Mouse (Mus musculus) naive thymus-derived CD4-positive, alpha-beta T cell, adult 2 months (primary cell): ENCODE data around the gene Abcc1.
A peak's percentile ranks its signal among the peaks of the same experiment; 100 is the strongest.

Source experiments
- DNase-seq: peaks from one replicate; pipeline ENCODE4 v3.0.0-alpha.2; 2011; ENCODE audit warnings: low read depth

Gene Abcc1

DNA sequence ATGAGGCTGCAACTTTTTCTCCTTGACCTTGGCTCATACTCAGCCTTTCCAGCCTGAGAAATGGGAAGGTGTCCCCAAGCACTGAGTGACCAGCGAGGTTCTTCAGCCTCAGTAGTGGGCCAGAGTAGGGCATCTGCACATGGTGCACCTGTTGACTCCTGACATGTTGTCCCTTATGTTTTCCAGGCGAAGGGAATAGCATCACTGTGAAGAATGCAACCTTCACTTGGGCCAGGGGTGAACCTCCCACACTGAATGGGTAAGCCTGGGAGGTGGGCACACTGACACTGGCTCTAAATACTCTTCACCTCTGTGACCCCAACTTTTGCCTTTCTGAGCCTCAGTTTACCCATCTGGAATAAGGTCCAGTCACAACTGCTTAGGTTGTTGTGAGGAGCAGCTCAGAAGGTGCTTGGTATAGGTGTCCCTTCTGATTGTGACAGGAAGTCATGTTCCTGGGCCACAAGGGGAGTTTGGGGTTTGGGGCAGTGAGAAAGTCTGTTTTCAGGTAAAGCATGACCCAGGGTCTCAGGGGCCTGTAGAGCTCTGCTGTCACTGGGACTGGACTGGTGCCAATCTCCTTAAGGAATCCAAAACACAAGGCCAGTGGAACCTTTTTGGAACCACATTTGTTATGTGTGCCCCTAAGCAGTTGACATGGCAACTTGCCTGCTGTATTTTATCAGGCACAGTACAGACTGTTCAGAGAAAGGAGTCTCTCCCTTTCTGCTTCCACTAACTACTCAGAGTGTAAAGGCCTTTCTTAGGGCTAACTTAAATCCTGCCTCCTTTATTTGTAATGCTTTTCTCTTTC is 78.7 kb downstream of the Abcc1 start:
- no peak for DNase-seq

DNA sequence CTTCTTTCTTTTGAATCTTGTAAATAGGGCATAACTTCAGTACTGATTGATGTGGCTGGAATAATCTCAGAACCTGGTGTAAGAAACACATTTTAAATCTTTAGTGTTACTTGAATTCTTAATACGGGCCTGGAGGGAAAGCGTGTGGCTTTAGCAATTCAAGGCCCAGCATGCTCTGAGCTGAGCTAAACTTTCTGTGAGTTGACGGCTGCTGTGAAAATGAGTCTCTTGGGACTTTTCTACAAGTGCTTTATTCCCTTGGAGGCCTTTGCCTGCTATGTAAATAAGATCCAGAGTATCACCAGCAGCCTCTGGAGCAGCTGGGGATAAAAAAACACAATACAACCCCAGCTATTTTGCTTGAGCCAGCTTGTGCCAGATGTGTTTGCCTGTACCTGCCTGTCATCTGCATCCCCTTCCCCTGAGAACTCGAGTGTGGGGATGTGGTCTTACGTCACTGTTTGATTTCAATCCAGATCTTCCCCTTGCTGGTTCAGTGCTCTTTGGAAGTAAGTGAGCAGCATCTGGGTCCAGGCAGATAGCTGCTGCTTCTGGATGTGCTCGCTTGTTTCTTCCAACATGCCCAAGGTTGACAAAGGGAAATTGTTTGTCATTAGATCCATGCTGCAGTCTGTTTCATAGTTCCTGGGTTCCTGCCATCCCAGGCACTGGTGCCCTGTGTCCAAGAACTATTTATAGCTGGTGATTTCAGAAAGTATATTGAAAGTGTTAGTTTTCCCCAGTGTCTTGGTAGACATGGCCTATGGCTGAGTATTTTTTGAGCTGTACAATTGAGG is 82.9 kb downstream of the Abcc1 start:
- no peak for DNase-seq

DNA sequence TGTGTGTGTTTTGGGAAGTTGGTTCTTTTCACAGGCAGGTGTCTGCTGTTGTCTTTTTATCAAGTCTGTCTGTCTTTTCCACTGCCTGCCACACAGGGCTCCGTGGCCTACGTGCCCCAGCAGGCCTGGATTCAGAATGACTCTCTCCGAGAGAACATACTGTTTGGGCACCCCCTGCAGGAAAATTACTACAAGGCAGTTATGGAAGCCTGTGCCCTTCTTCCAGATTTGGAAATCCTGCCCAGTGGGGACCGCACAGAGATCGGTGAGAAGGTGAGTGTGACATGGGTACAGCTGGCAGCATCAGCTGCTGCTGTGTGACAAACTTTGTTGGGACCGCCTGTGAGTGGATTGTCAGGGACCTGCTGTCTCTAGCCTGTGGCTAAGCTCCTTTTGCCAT is 83.8 kb downstream of the Abcc1 start:
- no peak for DNase-seq

DNA sequence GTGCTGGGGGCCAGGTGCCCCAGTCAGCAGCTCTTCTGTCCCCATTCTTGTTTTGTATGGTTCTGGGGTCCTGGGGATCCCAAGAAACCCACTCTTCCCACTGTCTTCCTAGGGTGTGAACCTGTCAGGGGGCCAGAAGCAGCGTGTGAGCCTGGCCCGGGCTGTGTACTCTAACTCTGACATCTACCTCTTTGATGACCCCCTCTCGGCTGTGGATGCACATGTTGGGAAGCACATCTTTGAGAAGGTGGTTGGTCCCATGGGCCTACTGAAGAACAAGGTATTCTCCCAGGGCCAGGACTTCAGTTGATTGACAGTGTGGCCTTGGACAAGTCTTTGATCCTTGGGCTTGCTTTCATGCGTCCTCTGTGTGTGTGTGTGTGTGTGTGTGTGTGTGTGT is 86.0 kb downstream of the Abcc1 start:
- no peak for DNase-seq

DNA sequence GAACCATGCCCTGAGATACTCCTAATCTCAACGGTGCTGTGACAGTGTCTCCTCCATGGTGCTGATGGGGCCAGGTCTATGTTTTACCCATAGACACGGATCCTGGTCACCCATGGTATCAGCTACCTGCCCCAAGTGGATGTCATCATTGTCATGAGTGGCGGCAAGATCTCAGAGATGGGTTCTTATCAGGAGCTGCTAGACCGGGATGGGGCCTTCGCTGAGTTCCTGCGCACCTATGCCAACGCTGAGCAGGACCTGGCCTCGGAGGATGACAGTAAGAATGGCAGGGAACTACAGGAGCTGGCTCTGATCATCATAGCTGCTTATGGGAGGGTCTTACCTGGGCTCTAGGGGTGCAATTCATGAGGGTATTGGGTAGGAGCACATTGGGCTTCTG is 86.9 kb downstream of the Abcc1 start:
- no peak for DNase-seq

DNA sequence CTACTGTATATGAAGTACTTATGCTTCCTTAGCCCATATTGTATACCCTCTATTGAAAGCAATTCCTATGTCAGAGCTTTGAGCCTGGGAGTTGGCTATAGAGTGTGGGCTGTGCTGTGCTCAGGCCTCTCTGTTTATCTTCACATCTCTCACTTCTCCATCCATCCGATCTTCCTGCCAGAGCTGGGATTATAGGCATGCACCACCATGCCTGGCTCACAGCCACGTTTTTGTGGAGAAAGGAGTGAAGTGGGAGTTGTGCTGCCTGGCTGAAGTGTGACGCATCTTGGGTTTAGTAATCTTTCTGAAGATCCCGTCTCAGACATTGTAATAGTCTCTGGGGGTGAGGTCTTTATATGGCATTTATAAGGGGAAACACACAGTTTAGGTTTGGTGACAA is 88.5 kb downstream of the Abcc1 start:
- DNase-seq = no peak

DNA sequence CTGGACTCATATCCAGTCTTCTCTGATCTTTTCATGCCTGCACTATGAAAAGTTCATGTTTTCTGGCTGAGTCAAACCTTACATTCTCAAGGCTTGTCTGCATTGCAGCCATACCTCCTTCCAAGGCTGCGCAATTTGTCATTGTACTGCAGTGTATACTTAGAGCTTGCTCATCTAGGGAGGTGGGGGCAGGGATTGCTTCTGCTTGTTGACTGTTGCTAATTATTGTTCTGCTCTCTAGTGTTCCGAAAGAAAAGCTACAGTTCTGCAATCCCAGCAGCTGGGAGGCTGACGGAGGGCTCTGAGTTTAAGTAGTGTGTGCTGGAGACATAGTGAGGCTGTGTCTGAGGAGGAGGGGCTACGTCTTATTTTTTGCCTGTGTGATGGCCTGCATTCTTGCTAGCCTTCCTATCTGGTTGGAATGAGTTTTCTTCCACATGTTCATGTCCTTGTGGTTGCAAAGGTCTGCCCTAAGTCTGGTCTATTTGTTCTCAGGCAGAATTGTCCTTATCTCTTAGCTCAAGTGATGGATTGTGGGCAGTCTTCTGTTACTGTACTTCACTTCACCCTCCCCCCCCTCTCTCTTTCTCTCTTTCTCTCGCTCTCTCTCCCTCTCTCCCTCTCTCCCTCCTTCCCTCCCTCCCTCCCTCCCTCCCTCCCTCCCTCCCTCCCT is 90.2 kb downstream of the Abcc1 start:
- no peak for DNase-seq

DNA sequence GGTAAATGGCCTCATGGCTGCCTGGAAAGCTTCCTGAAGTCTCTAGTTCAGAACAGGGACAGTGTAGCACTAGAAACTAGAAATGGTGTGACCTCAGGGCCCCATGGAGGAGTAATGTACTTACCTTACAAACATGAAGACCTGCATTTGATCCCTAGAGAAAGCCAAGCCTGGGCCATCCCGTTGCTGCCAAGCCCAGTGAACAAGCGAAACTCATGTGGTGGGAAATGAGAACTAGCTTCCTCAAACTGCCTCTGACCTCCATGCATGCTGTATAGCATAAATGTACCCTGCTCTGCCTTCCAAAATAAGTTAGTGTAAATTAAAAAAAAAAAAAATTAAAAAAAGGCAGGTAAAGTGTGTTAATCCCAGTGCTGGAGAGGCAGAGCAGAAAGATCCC is 101.2 kb downstream of the Abcc1 start:
- no peak for DNase-seq

DNA sequence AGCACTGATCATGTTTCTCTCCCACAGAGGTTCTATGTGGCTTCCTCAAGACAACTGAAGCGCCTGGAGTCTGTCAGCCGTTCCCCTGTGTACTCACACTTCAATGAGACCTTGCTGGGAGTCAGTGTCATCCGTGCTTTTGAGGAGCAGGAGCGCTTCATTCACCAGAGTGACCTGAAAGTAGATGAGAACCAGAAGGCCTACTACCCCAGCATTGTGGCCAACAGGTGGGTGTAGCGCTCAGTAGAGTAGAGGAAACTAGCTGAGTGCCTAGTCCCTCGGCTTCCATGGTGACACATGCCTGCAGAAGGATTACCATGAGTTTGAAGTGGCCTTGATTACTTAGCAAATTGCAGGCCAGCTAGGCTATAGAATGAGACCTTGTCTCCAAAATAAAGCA is 103.7 kb downstream of the Abcc1 start:
- DNase-seq = no peak

DNA sequence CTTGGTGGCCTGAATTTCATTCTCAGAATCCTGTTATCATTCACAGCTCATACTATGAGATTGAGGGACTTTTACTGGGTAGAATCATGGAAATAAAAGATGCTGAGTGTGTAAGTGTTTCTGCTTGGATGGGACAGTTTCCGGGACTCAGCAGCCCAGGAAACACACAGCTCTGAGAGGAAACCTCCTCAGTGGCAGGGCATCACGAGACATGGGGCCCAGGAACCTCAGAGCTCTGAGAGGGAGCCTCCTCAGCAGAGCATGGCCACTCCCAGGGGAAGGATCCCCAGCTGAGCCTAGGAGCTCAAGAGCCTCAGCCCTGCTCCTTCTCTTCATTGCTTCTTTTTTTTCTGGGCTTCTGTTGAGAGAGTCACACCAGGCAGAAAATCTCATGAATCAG is 107.0 kb downstream of the Abcc1 start:
- DNase-seq = no peak

DNA sequence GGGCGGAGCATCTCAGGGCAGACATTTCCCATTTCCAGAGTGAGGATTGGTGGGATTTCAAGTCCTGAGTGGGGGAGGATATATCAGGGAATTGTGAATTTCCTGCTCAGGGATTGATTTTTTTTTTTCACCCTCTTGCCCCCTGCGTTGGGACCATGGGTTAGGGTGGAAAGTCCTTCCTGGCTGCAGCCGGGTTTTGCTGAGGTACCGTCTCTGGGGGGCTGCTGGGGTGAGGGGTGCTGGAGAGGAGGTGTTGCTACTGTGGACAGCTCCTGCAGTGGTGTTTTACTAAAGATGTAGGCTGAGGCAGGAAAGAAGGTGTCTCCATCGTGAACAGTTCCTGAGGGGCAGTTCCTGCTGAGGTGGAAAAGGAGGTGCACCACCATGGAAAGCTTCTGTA is 107.5 kb downstream of the Abcc1 start:
- no peak for DNase-seq

DNA sequence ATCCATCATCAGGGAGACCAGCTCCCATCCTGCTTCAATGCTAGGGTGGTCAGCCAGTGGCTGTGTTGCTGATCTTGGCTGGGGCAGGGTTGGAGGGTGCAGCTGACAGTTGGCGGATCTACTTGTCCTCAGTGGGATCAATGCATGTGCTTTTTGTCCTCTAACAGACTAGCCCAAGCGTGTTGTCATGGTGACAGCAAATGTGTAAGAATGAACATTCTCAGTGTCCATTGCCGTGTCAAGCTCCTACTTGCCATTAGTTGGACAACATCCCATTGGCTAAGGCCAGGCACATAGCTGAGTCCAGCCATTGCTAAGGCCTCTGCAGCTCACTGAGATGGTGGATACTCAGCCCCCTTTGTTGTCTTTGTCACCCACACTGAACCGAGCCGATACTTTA is 110.8 kb downstream of the Abcc1 start:
- no peak for DNase-seq

DNA sequence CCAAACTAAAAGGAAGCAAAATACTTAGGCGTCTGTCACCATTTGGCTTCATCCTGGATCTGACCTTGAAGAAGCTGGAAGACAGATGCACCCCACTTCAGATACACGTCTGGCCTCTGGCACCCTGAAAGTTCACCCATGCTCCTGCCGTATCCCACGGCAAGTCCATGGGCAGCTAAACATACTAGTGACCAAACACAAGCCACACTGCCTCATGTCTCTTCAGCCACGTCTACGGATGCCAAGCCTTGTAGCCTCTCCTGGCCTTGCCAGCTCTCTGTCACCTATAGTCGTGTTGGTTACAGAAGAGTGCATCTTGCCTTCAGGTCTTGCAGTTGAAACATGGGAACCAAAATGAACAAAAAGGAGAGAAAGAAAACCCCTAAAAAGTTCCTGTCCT is 112.3 kb downstream of the Abcc1 start:
- no peak for DNase-seq

DNA sequence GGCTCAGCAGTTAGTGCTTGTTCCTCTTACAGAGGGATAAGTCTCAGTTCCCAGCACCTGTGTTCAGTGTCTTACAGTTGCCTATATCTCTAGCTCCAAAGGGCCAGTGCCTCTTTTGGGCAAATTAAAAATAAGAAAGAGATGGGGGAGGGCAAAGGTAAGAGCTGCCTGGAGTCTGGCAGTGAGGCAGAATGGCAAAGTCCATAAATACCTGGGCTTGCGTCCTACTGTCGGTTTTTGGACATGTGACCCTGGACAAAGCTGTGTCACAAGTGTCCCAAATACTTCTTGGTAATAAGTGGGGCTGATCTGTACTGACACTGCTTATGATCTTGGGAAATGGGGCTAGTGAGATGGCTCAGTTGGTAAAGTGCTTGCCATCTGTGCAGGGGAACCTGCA is 113.6 kb downstream of the Abcc1 start:
- DNase-seq = no peak

DNA sequence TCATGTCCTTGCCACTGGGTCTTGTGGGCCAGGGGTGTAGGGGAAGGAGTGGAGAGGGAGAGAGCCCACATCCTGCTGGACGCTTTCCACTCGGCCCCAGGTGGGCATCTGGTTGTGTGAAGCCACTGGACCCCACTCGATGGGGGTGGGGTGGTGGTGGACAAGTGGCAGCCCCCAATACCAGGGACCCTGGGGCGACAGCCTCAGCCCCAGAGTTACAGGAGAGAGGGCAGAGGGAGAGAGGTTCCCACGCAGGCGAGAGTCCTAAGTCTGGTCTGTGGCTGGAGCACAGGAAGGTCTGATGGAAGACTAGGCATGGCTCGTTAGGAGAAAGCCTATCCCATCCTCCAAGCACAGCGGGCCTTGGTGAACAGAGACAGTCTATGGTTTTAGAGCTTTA is 114.7 kb downstream of the Abcc1 start:
- no peak for DNase-seq

DNA sequence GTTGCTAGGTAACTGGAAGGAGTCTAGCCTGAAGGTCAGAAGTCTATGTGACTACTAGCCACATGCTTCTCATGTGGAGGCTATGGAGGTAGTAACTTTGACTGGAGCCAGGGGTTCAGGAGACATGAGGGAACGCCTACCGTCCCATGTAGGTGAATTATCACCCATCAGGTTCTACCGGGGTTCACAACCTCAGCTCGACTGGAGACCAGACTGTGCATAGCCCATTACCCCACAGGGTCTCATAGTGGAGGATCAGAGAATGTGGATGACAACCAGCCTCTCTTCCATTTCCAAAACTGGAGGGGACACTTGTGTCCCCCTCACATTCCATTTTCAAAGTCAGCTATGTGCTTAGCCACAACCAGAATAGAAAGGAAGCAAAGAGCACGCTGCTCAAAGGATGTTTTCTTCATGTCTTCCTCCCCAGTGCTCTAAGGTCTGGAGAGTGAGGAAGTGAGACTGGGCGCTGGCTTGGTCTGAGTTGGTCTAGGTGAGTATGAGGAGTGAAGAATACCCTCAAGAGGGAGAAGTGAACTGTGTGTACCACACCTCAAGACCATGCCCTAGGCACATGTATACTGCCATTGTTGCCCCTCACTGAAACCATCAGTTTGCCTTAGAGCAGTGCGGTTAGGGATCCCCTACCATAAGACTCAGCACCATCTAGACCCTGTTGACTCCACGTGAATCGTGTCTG is 115.5 kb downstream of the Abcc1 start:
- DNase-seq = no peak

DNA sequence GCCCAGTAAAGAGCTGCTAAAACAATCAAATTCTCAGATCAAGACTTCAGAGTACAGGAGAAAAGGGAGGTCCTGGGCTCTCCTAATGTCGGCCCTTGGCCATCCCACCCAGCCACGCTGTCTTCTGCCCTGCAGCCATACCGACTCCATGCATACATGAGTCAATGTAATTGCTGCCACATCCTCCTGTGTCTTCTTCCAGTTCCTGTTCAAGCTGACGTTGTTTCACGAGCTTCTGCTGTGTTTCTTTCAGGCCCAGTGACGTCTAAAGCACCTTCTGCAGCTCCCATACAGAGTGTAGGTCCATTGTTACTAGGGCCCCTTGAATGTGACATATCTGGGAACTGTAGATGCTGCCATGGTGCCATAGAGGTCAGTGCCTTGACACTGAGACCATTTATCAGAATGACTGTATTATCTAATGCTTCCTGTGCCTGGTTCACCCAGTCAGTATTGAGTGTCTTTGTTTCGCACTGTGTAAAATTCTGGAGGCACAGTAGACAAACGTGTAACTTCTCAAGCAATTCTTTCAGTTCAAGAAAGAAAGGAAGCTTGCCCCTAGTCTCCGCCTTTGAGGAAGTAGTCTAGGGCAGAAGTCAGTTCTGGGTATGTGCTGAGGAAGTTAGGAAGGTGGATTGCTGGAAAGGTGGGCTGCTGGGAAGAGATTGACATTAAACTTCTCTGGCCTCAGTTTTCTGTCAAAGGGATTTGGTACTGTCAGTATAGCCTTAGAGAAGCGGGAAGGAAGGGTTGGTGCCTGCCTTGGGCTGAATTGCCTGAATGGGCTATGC is 116.3 kb downstream of the Abcc1 start:
- no peak for DNase-seq

DNA sequence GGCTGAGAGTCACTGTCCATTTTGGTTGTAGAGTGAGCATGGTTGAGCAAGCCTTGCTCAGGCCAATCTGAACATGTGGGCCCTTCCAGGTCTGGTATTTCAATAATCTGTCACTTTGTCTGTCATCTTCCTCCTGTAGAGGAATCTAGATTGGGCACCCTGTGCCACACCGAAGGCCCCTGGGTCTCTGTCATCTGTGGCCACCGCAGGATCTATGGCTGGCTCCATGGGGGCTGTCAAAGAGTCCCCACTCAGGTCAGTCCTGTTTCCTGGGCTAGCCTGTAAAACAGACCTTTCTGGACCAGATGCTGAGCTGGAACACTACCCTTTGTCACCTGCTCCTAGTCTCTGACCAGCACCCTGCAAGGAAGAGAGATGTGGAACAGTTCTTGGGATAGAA is 118.3 kb downstream of the Abcc1 start:
- DNase-seq = no peak

DNA sequence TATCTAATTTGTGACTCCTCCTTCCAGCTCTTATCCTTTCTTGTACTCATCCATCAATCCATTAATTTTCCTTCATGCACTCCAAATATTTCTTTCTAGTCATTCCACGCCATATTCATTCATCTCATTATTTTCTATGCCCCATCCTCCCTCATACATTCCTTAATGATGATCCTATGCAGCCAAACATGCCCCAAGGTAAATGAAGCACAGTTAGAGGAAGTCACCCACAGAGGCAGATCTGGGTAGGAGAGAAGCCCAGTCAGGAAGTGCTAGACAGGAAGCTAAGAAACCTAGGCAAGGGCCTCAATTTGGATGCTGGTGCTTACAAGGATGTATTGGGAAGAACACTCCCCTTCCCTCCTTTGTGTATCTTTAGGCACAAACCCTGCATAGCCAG is 121.9 kb downstream of the Abcc1 start:
- no peak for DNase-seq

DNA sequence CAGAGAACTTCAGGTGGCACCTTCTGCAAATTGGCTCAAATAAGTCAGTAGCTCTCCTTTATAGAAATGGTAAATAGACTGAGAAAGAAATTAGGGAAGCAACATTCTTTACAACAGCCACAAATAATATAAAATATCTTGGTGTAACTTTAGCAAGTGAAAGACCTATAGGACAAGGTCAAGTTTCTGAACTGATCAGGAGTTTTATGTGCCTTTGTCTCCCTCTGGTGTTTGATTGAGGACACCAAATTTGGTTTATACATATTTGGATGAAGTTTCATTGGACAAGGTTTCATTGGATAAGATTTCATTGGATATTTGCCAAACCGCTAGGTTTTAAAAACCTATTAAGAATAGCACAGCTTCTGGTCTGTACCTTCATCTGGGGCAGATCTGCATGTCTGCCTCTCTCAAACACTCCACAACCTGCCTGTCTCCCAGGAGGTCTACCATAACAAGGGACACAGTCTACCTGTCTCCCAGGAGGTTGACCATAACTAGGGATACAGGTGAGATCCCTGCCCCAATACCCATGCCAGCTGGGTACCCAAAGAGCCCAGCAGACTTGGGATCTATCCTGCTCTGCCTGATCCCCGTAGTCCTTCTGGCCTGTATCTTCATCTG is 132.2 kb downstream of the Abcc1 start:
- peak; percentile 18 for DNase-seq
